Mouse (Mus musculus) spleen, adult 2 months (tissue): ENCODE data around the gene Map2k6. TPM values are rescaled to one million over a fixed set of nuclear protein-coding genes. Genes with fewer than 3 reads are reported as not detected.

Experiments
- DNase-seq, 2 experiments: peaks; one replicate each; pipeline versions ENCODE4 v3.0.0 to v3.0.0-alpha.2; 2012 to 2021; ENCODE audit warnings: low spot score in 2 of 2, low read depth in 1 of 2
- H3K27ac ChIP-seq: fragments of 200-500 bp; 2 replicates; pipeline ENCODE4 v1.5.1; 2012; ENCODE audit warnings: low read length, inconsistent platforms; ENCODE audit not compliant: insufficient read depth
- H3K27me3 ChIP-seq: fragments of 200-500 bp; 2 replicates; pipeline ENCODE4 v1.6.1; 2012; ENCODE audit warnings: mild to moderate bottlenecking, moderate library complexity, low read length, inconsistent platforms; ENCODE audit not compliant: control insufficient read depth, insufficient read depth
- H3K36me3 ChIP-seq: fragments of 200-500 bp; 2 replicates; pipeline ENCODE4 v1.6.1; 2012; ENCODE audit warnings: mild to moderate bottlenecking, low read length, inconsistent platforms; ENCODE audit not compliant: control insufficient read depth, insufficient read depth
- H3K4me1 ChIP-seq: fragments of 200-500 bp; 2 replicates; pipeline ENCODE4 v1.6.1; 2011; ENCODE audit warnings: inconsistent platforms; ENCODE audit not compliant: control insufficient read depth, insufficient read depth, insufficient read length
- H3K4me3 ChIP-seq: fragments of 200-500 bp; 2 replicates; pipeline ENCODE4 v1.5.1; 2011; ENCODE audit warnings: mild to moderate bottlenecking, inconsistent platforms; ENCODE audit not compliant: insufficient read depth, insufficient read length; ENCODE audit errors: extremely low read depth
- CTCF ChIP-seq: fragments of 200-500 bp; IDR thresholded peaks from 2 replicates; pipeline ENCODE4 v1.5.1; 2011; ENCODE audit warnings: mild to moderate bottlenecking, inconsistent platforms; ENCODE audit not compliant: insufficient read depth, insufficient read length, insufficient replicate concordance; ENCODE audit errors: extremely low read depth
- POLR2A ChIP-seq: fragments of 200-500 bp; IDR thresholded peaks from 2 replicates; pipeline ENCODE4 v1.6.1; 2011; ENCODE audit warnings: low read depth, low read length, inconsistent platforms
- WGBS: fragments of 180-500 bp; shearing (Covaris S2); methylation state at CpG from one replicate; pipeline ENCODE4 v1.1.7; 2018; 5-methylcytosine and 5-hydroxymethylcytosine counted together
- polyA plus RNA-seq: library from polyadenylated mRNA; depleted of rRNA; stranded (reverse); fragments of >200 nt; gene quantifications from 2 replicates; pipeline ENCODE4 v1.2.3, GENCODE M21; 2012

Gene Map2k6
- polyA plus RNA-seq, 1 experiment: 2.1 TPM

DNA sequence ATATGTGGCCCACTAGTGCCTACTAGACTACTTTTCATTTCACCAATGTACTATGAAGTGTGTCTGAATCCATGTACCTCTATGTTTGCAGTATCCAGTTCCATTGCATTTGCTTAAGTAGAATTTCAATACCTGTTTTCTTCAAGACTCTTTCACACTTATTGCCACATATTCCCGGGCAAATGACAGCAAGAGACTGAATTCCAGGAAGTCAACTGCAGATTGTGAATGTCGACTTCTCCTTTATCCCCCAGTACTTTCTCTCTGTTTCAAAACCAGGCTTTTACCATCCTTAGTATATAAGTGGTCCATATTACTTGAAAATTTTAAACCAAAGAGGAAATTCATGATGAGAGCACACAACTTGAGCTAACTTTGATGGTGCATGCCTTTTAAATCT, 4.7 kb downstream of the Map2k6 start:
- Histone ChIP-seq H3K27me3 (no peaks in the 10 kb centered on the region), H3K4me1 (no peaks in the 10 kb centered on the region), H3K36me3 (no peaks in the 10 kb centered on the region), H3K4me3 (no peak overlapping the region), H3K27ac (no peak overlapping the region)
- WGBS: 68% methylated on average over 2 of the region's 2 CpGs
- no peak for DNase-seq
- TF ChIP-seq CTCF: no peak
- TF ChIP-seq POLR2A: no peak

DNA sequence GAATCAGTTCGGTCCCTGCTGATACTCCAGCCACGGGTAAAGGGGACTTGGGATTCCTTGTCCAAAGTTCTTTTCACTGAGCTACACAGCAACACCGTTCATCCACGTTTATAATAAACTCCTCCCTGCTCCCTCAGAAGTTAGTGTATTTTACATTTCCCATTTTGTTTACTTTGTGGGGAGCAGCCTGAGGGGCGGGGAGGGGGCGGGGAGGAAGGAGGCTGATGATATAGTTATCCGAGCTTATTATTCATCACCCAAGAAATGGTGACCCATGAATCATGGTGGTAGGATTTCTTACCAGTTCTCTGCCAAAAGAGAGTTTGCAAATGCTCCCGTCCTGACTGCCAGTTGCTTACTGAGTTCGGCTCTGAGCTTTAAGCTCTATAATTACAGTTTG, 6.7 kb downstream of the Map2k6 start:
- no peak overlapping the region for H3K27ac ChIP-seq
- H3K36me3 ChIP-seq: no peaks in the 10 kb centered on the region
- WGBS: 89% methylated on average over 9 of the region's 9 CpGs

DNA sequence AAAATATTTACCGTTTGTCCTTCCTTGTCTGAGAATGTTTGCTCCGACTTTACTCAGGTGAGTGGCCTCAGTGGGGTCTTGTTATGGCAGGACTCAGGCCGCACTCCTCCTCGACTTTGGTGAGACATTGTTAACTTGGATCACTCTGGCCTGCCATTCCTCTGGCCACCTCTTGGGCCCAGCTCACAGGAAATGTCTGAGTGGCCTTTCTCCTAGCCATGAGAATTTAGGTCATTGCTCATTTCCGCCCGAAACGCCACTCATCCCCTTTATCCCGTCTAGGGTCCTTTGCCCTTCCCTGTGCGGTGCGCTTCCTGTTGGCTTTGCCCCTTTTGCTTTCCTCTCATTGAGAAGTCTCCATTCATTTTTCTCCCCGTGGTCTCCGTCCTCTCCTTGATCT, 10.2 kb downstream of the Map2k6 start:
- no peak overlapping the region for H3K27ac ChIP-seq
- DNase-seq: no peak
- TF ChIP-seq CTCF: no peak
- H3K36me3 ChIP-seq: no peaks in the 10 kb centered on the region
- 83% methylated on average over 12 of the region's 12 CpGs for WGBS
- H3K4me3 ChIP-seq: no peak overlapping the region
- no peaks in the 10 kb centered on the region for H3K27me3 ChIP-seq
- no peaks in the 10 kb centered on the region for H3K4me1 ChIP-seq

More for the DNA sequence above, 6.7 kb downstream of the Map2k6 start:
- H3K27me3 ChIP-seq: no peaks in the 10 kb centered on the region
- H3K4me1 ChIP-seq: no peaks in the 10 kb centered on the region
- H3K4me3 ChIP-seq: no peak overlapping the region
- no peak for DNase-seq
- no peak for TF ChIP-seq POLR2A
- no peak for TF ChIP-seq CTCF

DNA sequence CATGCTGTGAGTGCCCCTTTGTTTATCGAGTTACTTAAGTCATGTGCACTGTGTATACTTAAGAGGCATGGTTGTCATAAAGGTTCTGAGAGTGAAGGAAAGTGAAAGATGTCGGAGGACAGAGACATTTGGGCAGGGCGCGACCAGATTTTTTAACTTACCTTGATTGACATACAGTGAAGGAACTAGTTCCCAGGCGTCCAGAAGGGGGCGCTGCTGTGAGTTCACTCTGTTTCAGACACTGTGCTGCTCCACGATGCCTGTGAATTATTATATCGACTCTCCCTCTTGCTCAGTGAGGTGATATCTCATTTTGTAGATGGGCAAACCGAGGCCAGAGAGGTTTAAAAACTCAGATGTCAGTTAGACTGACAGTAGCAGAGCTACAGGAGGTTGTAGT, 10.9 kb downstream of the Map2k6 start:
- H3K36me3 ChIP-seq: no peaks in the 10 kb centered on the region
- H3K27me3 ChIP-seq: no peaks in the 10 kb centered on the region
- H3K4me1 ChIP-seq: no peaks in the 10 kb centered on the region
- H3K4me3 ChIP-seq: no peak overlapping the region
- DNase-seq: peak in 1 of 2 experiments; percentile 49
- H3K27ac ChIP-seq: no peak overlapping the region
- WGBS: 60% methylated on average over 9 of the region's 9 CpGs
- no peak for TF ChIP-seq POLR2A
- peak; percentile 59; the same call in 1 of the 2 replicates for TF ChIP-seq CTCF

DNA sequence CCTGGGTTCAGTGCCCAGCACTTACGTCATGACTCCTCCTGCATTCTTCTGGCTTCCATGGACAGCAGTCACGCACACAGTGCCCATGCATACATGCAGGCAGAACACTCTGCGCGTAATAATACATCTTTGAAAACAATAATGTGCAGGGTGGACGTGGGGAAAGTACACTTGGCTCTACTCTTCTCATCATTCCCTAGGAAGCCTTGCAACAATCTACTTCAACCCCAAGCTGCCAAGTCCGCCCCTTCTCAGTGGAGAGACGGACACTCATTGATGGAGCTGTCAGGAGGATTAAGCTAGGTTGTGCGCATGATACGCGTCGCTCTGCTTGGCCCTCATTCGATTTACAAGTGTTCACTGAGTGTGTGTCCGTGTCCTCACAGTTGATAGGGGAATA, 12.7 kb downstream of the Map2k6 start:
- Histone ChIP-seq H3K36me3 (no peaks in the 10 kb centered on the region), H3K4me1 (no peaks in the 10 kb centered on the region), H3K27me3 (no peaks in the 10 kb centered on the region), H3K27ac (no peak overlapping the region), H3K4me3 (no peak overlapping the region)
- WGBS: 97% methylated on average over 13 of the region's 13 CpGs
- DNase-seq: no peak
- TF ChIP-seq POLR2A (no peak), CTCF (no peak)

DNA sequence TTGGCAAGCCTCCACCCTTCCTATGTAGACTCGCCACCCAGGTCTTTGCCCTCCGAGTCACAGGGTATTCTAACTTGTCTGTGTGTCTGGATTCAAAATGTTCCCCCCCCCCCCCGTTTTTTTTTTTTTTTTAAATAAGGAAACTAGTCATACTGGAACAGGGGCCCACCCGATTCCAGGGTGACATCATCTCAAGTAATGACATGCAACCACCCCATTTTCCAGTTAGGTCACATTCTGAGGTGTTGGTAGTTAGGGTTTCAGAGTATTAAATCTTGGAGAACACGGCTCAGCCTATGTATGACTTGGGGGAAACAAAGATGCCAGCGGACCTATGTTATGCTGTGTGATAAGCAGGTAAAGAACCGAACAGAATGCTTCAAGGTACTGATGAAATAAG, 15.3 kb downstream of the Map2k6 start:
- no peak for DNase-seq
- WGBS: 82% methylated on average over 7 of the region's 7 CpGs
- H3K27ac ChIP-seq: no peak overlapping the region
- no peaks in the 10 kb centered on the region for H3K4me1 ChIP-seq
- no peaks in the 10 kb centered on the region for H3K27me3 ChIP-seq
- no peak for TF ChIP-seq POLR2A
- no peak for TF ChIP-seq CTCF
- H3K4me3 ChIP-seq: no peak overlapping the region
- no peaks in the 10 kb centered on the region for H3K36me3 ChIP-seq

DNA sequence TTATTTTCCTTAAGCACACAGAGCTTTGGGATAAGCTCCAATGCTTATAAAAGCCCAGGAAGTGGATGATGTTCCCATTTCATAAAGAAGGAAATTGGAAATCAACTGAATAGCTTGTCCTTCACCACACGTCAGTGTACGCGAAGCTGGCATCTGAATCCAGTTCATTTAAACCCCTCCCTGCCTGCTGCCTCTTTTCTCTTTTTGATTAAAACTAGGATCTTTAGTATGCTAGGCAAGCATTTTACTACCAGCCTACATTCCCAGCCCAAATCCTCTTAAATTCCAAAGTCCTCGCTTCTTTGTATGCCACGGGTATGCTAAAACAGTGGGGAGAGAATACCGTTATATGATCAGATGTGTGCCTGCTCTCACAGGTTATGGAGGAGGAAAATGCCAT, 17.8 kb downstream of the Map2k6 start:
- H3K4me3 ChIP-seq: no peak overlapping the region
- no peak for DNase-seq
- H3K27ac ChIP-seq: no peak overlapping the region
- TF ChIP-seq POLR2A (no peak), CTCF (no peak)
- H3K27me3 ChIP-seq: no peaks in the 10 kb centered on the region
- 90% methylated on average over 6 of the region's 6 CpGs for WGBS
- H3K36me3 ChIP-seq: no peaks in the 10 kb centered on the region
- H3K4me1 ChIP-seq: no peaks in the 10 kb centered on the region

DNA sequence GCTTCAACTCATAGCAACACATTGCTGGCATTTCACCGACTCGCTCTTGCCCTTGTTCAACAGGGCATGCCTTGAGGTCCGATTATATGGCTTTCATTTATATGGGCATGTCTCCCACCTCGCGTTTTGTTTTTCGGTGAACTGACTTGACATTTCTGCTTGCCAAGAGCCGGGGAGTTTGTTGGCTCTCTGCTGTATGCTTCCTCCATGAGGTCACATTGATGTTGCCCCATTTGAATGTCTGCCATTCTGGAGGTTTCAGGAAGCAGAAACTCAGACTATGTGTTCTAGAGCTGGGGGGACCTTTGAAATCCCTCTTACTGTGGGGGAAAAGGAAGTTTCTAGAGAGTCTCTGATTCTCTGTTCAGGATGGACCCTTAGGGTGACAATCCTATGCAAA, 21.5 kb downstream of the Map2k6 start:
- Histone ChIP-seq H3K36me3 (no peaks in the 10 kb centered on the region), H3K4me3 (no peak overlapping the region), H3K27ac (no peak overlapping the region), H3K27me3 (no peaks in the 10 kb centered on the region), H3K4me1 (no peaks in the 10 kb centered on the region)
- DNase-seq: no peak
- 89% methylated on average over 7 of the region's 7 CpGs for WGBS
- TF ChIP-seq POLR2A: no peak
- TF ChIP-seq CTCF: no peak
